Mouse (Mus musculus) heart, adult 18-20 months (tissue): Measurements from ENCODE around the gene Twf1. TPM values are rescaled to one million over a fixed set of nuclear protein-coding genes. Genes with fewer than 3 reads are reported as not detected.
A peak's percentile ranks its signal among the peaks of the same experiment; 100 is the strongest.

Source experiments
- DNase-seq, 2 experiments: peaks; one replicate each; pipeline ENCODE4 v3.0.0; 2021 to 2022; ENCODE audit warnings: mixed read lengths in 1 of 2
- total RNA-seq, 2 experiments: library from RNA; stranded (reverse); gene quantifications; 2 replicates each; pipeline ENCODE4 v1.2.3; 2021

The Twf1 gene
- total RNA-seq, 2 experiments from 2014 or later = 14.2 to 18.0 TPM

DNA sequence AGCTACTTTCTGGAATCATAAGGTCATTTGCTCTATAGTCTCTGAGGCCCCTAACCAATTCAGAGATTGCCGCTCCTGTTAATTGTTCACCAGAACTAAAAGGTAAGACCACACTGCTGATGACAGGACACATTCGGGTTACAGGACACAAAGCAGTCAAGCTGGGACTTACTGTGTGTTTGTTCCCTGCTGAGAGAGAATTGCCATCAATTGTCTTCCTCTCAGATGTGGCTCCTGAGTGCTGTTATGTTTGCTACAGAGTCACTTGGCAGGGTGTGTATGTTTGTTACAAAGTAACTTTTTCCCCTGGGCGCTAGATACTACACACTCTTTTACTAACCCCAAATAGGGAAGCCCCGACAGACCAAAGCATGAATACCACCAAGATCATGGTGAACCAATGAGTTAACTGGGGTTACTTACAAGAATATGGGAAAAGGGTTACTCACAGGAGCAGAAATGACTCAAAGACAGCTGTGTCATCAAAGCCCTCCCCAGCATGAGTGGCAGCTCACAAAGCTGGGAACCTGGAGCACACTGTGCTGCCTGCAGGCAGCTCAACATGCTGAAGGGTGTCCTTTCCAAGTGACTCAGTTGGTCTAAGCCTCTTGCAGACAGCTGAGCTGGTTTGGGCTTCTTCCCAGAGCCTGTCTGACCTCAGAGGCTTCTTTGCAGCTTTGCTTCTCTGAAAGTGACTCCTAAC is 15.0 kb downstream of the Twf1 start:
- DNase-seq = no peak

DNA sequence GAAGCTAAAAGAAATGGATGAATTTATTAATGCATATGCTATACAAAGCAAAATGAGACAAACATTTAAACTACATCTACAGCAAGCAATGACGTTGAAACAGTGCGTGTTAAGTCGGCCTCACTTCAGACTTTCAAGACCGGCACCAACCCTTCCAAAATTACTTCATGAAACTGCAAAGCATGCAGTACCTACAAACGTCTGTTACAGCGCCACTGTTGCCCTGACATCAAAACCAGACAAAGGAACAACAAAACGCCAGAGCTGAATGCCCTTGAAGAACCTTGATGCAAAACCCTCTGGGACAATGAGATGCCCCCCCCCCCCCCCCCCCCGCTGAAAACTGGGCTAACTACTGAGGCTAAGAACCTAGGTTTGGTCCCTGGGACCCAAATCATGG is 16.9 kb downstream of the Twf1 start:
- DNase-seq = no peak

- no peak for DNase-seq
Measured at GRCm38 (mm10) chr15:94571501-94571900, 18.2 kb downstream of the Twf1 start.

DNA sequence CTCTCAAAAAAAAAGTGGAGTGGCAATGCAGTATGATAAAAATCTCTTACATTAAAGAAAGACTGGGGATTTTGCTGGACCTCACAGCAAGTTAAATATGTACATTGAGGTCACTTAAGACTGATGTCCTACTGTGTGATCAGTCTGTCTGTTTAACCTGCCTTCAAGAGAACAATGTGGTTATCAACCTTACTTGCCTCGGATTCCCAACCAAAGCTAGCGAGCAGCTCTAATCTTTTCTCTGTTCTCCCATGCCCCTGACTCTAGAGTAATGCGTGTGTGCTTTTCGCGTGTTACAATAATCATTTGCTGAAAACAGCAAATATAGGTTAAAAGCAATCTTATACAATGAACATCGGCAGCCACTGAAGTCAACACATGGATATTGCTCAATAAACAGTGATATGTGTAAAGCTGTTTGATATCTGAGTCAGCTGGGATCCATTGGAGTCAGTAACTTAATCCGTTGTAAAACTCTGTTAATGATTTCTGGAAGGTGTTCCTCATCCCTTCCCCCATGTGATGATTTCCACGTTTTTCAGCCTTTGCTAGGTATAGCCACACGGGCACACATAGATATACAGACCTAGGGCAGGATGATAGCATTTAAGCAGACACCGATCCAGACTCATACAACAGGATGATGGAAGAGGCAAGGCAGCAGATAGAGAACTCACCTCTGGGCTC is 21.1 kb downstream of the Twf1 start:
- DNase-seq = no peak

DNA sequence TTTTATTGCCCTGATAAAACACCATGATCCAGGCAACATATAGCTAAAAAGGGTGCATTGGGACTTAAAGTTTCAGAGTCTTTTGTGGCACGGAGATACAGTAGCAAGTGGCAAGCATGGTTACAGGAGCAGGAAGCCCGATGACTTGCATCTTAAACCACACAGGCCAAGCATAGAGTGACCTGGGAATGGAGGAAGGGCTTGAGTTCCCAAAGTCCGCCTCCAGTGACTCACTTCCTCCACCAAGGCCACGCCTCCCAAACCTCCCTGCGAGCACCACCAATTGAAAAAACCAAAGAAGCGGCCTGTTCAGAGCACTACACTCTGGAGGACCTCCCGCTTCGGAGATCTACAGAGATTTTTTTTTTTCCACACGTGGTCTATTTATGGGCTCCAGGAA is 23.8 kb downstream of the Twf1 start:
- DNase-seq = no peak

DNA sequence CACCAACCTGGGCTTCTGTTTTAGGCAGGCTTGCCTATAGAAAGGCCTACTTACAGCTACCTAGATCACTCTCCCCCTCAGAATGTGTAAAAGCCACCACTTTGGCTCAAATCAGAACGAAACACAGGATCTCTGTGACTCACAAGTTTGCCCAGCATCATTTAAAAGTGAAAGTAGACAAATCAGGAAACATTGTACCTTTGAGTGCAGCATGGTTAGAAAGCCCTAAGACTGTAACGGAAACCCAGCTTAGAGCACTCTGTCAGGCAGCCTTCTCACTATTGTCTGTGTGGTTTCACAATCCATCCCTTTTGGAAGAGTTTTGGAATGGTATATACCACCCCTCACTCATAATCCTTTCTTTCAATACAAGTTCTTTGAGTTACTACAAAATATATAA is 24.8 kb downstream of the Twf1 start:
- no peak for DNase-seq

GRCm38 (mm10) chr15:94558895-94559656 is 30.6 kb downstream of the Twf1 start:
- DNase-seq = no peak

- DNase-seq = peak; percentile 76 to 94
Measured at GRCm38 (mm10) chr15:94557442-94557841, 32.2 kb downstream of the Twf1 start.

GRCm38 (mm10) chr15:94553536-94553935 is 36.2 kb downstream of the Twf1 start:
- DNase-seq = no peak

DNA sequence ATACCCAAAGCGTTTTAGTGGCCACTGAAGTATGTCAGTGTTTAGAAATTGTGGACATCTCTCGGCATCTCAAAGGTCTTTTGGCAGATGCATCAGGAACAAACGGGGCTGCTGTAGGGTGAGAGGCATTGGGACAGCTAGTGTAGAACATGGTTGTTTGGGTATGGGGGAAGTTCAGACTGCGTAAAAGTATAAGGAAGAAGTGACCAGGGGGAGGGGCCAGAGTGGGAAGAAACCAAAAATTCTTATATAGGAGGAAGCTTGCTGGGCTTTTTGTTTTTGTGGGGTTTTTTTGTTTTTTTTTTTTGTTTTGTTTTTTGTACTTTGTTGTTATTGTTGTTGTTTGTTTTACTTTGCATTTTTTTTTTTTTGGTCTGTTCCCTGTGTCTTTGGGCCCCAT is 44.8 kb downstream of the Twf1 start:
- no peak for DNase-seq

- DNase-seq = no peak
Measured at GRCm38 (mm10) chr15:94544052-94544636, 45.5 kb downstream of the Twf1 start.

GRCm38 (mm10) chr15:94543409-94544051 is 46.2 kb downstream of the Twf1 start, which contains the start of the genes Pus7l and Irak4:
Gene Pus7l, minus strand, starts transcription at chr15:94543547.
Gene Irak4, plus strand, starts transcription at chr15:94543643.
- DNase-seq = peak; percentile 96

DNA sequence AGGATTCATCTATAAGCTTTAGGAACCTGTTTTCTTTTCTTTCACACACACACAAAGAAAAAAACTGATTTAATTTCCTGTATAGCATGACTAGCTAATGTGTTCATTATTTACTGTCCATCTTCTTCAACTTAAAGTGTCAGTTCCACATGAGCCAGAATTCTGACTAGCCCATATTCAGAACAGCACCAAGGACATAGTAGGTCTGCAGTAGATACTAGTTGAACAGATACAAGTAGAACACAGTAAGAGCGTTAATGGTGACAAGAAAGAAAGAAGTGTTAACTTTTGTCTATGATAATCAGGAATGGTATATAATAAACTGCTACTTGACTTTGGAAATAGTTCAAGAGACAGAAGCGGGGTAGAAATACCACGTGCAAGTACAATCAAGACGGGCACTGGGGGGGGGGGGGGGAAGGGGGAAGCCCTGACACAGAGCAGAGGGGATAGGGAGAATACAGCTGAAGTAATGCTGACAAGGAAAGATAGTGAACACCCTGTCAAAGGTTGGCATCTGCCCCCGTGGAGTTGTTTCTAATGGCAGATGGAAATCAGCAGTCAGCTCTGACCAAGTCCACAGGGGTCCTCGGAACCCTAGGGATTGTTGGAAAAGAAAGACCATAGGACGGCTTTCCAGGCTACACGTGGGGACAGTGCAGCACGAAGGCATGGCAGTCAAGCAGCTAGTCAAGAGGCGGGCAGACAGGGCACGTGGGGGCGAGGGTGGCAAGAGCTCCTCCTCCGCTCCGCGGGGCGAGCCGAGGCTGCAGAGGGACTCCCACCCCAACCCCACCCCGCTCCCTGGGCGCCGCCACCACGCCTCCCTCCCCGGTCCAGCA is 46.9 kb downstream of the Twf1 start:
- no peak for DNase-seq

DNA sequence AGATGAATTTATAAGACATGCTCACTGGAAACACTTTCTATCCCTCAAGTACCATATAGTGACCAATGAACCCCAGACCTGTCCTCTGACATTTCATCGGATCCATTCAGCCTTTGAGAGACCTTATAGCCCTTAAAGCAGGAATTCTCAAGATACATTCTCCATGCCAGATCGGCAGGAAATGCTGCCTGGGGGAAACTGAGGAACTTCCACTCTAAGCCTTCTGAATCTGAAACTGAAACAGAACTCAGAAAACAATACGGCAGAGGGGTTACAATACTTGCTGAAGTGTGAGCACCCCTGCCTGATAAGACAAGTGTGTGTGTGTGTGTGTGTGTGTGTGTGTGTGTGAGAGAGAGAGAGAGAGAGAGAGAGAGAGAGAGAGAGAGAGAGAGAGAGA is 50.4 kb downstream of the Twf1 start:
- DNase-seq = no peak

DNA sequence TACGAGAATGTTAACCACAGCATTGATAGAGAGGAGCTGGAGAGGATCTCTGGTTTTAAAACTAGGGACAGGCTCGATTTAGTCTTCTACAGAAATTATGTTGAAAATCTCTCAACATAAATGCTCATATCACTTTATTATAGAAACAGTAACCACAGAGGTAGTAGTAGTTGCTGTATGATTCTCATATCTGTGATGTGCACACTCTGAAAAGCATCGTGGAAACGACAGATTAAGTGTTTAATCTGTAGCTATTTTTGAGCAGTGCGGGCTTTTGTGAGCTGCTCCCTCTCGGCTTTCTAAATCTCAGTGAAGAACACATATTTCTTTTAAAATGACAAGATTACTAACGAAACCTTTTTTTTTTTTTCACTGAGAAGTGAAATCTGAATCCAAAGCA is 54.2 kb downstream of the Twf1 start:
- no peak for DNase-seq

- DNase-seq = no peak
Measured at GRCm38 (mm10) chr15:94532956-94533355, 56.7 kb downstream of the Twf1 start.

- no peak for DNase-seq
Measured at GRCm38 (mm10) chr15:94532306-94532705, 57.4 kb downstream of the Twf1 start.

DNA sequence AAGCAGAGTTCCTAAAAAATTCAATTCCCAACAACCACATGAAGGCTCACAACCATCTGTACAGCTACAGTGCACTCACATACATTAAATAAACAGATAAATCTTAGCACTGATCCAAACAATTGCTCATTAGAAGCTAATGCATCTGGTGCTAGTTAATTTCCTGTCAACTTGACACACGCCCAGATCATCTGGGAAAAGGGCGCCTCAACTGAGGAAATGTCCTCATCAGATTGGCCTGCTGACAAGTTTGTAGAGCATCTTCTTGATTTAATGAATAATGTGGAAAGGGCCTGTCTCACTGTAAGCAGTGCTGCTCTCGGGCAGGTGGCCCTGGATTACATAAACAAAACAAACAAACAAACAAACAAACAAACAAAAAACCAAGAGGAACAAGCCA is 59.2 kb downstream of the Twf1 start:
- peak in 1 of 2 experiments; percentile 44 for DNase-seq
